Mouse (Mus musculus) megakaryocyte, adult 5-6 weeks (primary cell): ENCODE data around the gene Fanci. TPM values are rescaled to one million over a fixed set of nuclear protein-coding genes. Genes with fewer than 3 reads are reported as not detected.

Source experiments
- ATAC-seq: 2 replicates; pipeline ENCODE4 v1.8.0; 2016; ENCODE audit warnings: mild to moderate bottlenecking, inconsistent platforms; ENCODE audit not compliant: poor library complexity, severe bottlenecking
- total RNA-seq, 2 experiments: library from RNA; stranded (forward) in 1 of 2; stranded (reverse) in 1 of 2; fragments of 153-499, 151-499 nt in 1 of 2; fragments of 221-1000, 200-1000 nt in 1 of 2; gene quantifications; 2 replicates each; pipeline versions ENCODE4 v1.2.3 to v1.2.4; 2015 to 2017

Gene Fanci
- total RNA-seq (2015) (8.0 and 9.2 TPM in 2 replicates), total RNA-seq (2017) (19.2 and 19.6 TPM in 2 replicates)

DNA sequence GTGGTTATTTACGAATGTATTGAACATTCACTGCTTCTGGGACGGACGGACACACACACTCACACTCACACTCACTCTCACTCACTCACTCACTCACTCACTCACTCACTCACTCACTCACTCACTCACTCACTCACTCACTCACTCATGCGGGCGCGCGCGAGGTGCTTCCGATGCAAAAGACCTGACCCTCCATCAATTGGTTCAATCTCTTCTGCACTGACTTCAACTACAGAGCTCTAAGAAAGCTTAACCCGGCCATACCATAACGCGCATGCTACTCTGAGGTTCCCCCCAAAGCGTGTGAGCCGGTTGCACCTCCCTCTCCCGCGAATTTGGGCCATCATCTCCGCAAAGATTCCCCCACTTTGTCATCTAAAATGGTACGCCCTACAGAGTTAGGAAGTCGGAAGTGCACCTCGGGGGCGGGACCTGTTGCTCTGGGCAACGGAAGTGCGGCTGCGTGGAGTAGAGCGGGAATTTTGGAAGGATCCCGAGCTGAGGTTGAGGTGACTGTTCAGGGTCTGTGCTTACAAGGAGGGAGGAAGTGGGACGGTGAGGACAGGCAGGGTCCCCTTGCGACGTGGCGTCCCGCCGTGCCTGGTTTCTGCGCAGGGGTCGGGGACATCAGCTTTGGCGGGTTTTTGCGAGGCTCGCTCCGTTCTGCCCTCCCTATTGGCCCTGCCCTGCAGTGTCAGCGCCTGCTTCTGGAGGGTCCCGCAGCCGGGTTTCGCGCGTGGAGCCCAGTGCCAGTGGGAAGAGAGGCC is at the start of gene Fanci:
Gene Fanci, plus strand, starts transcription at position 47 of the 767 bp plus-strand sequence.
- ATAC-seq, result peak; percentile 93

GRCm38 (mm10) chr7:79345902-79346301 is 45.8 kb upstream of the Fanci start:
- peak; percentile 71 for ATAC-seq

DNA sequence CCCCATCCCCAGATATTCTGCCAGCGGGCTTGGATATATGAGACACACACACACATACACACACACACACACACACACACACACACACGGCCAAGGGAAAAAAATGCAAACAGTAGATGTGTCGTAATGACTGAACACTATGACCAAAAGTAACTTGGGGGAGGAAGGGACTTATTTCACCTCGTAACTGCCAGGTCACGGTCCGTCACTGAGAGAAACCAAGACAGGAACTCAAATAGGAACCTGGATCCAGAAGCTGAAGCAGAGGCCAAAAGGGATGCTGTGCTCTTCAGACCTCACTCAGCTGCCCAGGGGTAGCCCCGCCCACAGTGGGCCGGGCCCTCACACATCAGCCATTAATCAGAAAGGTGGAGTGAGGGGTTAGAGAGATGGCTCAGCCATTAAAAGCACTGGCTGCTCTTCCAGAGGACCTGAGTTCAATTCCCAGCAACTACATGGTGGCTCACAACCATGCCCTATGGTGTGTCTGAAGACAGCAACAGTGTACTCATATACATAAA is 45.1 kb upstream of the Fanci start:
- peak; percentile 74 for ATAC-seq

GRCm38 (mm10) chr7:79347108-79347813 is 44.5 kb upstream of the Fanci start:
- ATAC-seq, result no peak

- no peak for ATAC-seq
Observed at GRCm38 (mm10) chr7:79348816-79349215, 42.9 kb upstream of the Fanci start.

- ATAC-seq, result peak; percentile 70
Observed at GRCm38 (mm10) chr7:79349738-79350386, 41.9 kb upstream of the Fanci start.

DNA sequence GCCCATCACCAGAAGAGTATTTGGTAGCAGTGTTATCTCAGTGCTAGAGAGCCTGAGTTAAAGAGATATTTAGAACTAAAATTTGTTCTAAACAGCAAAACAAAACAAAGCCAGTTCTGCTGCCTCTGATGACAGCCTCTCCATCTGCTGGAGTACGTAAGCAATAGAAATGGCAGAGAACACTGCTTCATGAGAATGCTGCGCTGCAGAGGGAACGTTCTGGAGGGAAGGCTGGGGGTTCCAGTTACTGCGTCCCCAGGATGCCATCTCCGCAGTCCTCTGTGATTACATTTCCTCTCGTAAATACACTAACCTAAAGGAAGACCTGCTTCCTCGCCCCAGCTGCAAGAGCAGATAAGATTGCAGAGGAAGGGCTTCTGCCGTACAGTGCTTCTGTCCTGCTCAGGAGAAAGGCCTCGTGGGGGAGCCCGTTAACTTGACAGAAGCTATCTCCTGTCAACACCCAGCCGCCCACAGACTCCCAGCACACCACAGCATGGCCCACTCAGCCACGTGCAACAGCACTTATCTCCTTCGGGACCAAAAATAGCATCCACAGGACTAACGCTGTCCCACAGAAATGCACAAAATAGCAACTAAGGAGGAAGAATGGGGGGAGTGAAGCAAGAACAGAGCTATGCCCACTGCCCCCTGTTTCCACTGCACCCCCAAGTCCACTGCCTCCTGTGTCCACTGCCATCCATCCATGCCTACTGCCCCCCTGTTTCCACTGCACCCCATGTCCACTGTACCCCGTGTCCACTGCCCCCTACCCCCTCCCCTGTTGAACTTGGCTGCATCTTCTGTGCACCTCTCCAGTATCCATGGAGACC is 33.2 kb upstream of the Fanci start:
- ATAC-seq, result no peak

DNA sequence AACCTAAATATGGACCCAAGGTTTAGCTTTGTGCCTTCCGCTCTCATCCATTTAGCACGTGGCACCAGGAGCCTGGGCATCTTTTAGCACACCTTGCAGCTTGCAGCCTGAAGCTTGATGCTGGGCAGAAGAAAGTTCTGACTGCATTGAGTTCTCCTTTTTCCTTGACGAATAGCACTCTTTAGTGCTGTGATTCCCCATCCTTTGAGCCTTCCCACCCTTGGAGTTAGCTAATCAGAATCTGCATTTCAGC is 32.6 kb upstream of the Fanci start:
- no peak for ATAC-seq

- no peak for ATAC-seq
Observed at GRCm38 (mm10) chr7:79360056-79360455, 31.7 kb upstream of the Fanci start.

DNA sequence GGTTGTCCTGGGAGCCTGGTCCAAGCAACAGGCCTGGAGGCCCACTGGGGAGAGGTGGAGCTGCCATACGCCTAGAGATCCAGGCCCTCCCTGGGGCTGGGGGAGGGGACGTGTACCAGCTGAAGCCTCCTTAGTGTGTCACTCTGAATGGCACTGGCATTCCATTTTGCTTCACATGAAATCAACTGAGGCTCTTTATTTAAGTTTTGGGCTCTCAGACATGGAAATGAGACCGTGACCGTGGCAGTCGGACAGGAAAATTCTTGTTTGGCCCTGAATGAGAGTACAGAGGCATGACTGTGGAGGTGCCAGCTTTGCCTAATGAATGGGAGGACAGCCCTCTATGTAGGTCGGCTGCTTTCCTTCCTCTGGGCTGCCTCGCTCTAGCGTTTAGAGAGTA is 29.5 kb upstream of the Fanci start:
- ATAC-seq, result no peak

- no peak for ATAC-seq
Observed at GRCm38 (mm10) chr7:79362830-79363229, 28.9 kb upstream of the Fanci start.

DNA sequence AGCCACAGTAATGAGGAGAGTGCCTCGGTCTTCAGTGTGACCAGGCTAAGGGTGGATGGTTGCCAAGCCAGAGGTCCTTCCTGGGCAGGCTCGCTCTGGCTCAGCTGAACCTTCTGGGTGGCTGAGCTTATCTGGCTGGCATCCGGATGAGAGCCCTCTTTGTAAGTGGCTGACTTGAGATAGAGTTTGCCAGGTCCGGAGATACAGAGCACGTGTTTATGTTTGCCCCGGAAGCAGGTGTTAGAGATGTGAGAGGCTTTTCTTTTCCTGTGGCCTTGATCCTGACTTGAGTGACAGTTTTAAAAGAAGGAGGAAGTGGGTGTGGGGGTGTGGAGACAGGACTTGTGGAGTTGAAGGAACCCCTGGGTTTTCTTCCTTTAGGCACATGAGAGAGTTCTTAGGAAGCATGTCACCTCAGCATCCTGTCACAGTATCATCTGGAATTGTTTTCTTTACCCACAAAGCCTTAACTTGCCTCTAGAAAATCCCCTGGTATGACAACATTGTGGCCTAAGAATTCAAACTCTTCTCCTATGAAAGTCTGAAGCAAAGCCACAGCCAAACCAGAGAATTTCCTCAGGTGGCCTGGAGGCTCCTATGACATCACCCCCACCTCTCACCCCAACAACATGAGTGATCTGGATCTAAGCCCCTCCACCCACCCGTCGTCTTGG is 28.2 kb upstream of the Fanci start:
- peak; percentile 61 for ATAC-seq

GRCm38 (mm10) chr7:79368664-79369063 is 23.1 kb upstream of the Fanci start:
- peak; percentile 74 for ATAC-seq

- no peak for ATAC-seq
Observed at GRCm38 (mm10) chr7:79369416-79369815, 22.3 kb upstream of the Fanci start.

- peak; percentile 94 for ATAC-seq
Observed at GRCm38 (mm10) chr7:79371321-79371879, 20.3 kb upstream of the Fanci start.

DNA sequence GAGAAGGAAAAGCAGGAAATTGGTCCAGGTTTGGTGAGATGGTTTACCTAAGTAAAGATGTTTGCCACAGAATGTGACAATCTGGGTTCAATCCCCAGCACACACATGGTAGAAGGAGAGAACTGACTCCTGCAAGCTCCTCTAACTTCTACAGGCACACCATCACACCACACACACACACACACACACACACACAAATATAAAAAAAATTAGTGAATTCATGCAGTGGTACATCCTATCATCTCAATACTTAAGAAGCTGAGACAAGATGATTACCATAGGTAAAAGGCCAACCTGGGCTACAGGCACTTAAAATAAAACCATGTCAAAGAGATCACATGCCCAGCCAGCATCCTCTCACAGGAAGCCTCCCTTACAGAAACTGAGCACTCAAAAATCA is 17.7 kb upstream of the Fanci start:
- no peak for ATAC-seq

DNA sequence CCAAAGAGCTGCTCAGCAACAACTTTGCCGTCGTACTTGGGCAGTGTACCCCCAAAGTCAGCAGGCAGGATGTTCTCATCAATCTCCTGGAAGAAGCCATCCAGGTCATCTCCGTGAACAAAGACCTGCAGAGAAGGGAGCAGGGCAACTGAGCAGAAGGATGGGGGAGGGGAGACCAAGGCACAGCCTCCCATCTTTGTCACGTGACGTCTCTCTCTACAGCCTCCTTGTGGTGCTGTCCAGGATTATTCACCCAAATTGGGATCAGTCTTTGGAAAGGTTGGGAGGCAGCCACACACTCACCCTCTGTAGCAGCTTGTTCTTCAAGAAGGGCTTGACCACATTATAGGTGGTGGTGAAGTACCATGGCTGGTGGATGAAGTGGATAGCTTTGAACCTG is 16.1 kb upstream of the Fanci start:
- no peak for ATAC-seq

DNA sequence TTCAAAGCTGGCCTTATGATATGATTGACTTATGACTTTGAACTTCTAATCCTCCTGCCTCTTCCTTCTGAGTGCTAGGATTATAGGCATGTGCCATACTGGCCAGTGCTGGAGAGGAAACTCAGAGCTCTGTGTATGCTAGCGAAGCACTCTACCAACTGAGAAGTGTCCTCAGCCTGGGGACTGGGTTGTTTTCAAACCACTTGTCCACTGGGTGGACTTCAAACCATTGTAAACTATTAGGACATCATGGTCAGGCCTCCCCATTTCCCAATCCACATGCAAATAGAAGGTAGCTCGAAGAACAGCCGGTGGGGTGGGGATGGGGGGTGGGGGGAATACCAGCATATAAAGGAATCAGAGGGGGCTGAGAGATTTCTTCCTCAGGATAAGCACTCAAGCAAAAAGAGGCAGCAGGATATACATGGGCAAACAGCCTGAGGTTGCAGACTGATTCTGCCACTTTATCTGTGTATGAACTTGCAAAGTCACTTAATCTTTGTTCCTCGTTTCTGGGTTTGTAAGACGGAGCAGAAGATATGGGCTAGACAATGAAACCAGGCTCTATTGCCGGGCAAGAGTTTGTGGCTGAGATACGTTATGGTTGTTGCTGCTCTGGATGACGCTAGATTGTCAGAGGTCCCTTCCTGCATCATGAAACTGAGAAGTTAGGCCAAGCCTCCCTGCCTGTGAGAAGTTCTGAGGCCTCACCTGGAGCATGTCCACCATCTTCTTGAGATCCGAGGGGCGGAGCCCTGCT is 15.0 kb upstream of the Fanci start:
- ATAC-seq, result peak; percentile 49

- ATAC-seq, result no peak
Observed at GRCm38 (mm10) chr7:79386422-79387133, 5.2 kb upstream of the Fanci start, which contains the start of gene Rlbp1. Rlbp1 (minus strand) TSS chr7:79387048.
